ENCODE assay signal across 13 mouse cellular contexts in the genomic region with DNA sequence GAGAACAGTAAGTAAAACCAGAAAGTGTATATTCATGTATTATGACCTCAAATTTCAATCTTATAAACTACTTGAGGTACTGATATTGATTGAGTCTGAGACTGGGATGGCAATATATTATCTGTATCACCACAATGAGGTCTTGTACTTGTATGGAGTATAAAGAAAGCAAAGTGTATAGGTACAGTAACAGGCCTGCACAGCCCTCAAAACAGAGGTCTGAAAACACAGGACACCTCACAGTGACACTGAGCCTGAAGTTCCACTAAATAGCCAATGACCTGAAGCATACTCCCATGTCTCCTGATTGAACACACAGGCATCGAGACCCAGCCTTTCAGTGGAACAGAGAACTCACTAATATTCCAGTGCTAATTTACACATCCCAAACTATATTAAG.
DNase-seq lines count a peak whose midpoint lies in the region; ATAC-seq and TF ChIP-seq lines count a peak whose summit lies in the region.
"Had no signal": no experiment of that assay in that cellular context is flagged by ENCODE, and none has a peak within 500 bp of the region (broad histone marks: within the 10 kb centered on the region; RNA-seq: fewer than 3 reads in every experiment).

No protein-coding gene starts in this region.

- no peaks in the 10 kb centered on the region for H3K36me3 ChIP-seq in heart, embryonic 15.5 days
- H3K36me3 ChIP-seq in kidney, postnatal 0 days (ENCODE audit: insufficient read depth, low read length): no peaks in the 10 kb centered on the region
- H3K36me3 ChIP-seq in kidney, embryonic 14.5 days (ENCODE audit: control insufficient read depth, insufficient read depth, low read length): no peaks in the 10 kb centered on the region
- H3K36me3 ChIP-seq in midbrain, embryonic 15.5 days (replicated peaks): no peaks in the 10 kb centered on the region
- no peaks in the 10 kb centered on the region for H3K36me3 ChIP-seq in midbrain, embryonic 16.5 days (ENCODE audit: control insufficient read depth, insufficient read depth, low read length)
- H3K36me3 ChIP-seq: limb, embryonic 12.5 days; liver, embryonic 12.5 days had no signal

- H3K9me3 ChIP-seq in heart, embryonic 15.5 days (replicated peaks): no peaks in the 10 kb centered on the region
- no peaks in the 10 kb centered on the region for H3K9me3 ChIP-seq in kidney, postnatal 0 days (replicated peaks; ENCODE audit: low read length)
- no peaks in the 10 kb centered on the region for H3K9me3 ChIP-seq in kidney, embryonic 14.5 days (ENCODE audit: control insufficient read depth, low read length)
- H3K9me3 ChIP-seq in midbrain, embryonic 15.5 days: no peaks in the 10 kb centered on the region
- no peaks in the 10 kb centered on the region for H3K9me3 ChIP-seq in midbrain, embryonic 16.5 days (replicated peaks; ENCODE audit: control insufficient read depth, low read length, poor library complexity, severe bottlenecking)
- H3K9me3 ChIP-seq: limb, embryonic 12.5 days; liver, embryonic 12.5 days had no signal

- H3K4me2 ChIP-seq in heart, embryonic 15.5 days: peak overlapping the region; percentile 42; the same call in 1 of the 2 replicates
- H3K4me2 ChIP-seq in kidney, postnatal 0 days (ENCODE audit: low read length): 0 out of 2 replicates have a peak overlapping the region, but pooled peaks have one; percentile 8
- H3K4me2 ChIP-seq in kidney, embryonic 14.5 days (replicated peaks; ENCODE audit: low read depth, low read length): no peak overlapping the region
- H3K4me2 ChIP-seq in midbrain, embryonic 15.5 days: no peak overlapping the region
- no peak overlapping the region for H3K4me2 ChIP-seq in midbrain, embryonic 16.5 days (ENCODE audit: low read length)
- H3K4me2 ChIP-seq: limb, embryonic 12.5 days; liver, embryonic 12.5 days had no signal

- DNase-seq in heart, adult 8-10 months (ENCODE audit: low spot score): no peak
- DNase-seq in kidney, postnatal 0 days (ENCODE audit: low spot score): no peak
- DNase-seq in urinary bladder, postnatal 25 days (ENCODE audit: low spot score): no peak
- no peak for DNase-seq in left cerebral cortex, adult 2 months (ENCODE audit: extremely low spot score in 1 of 2, low spot score in 2 of 2)
- DNase-seq: cerebellum, adult 8-10 months; layer of hippocampus, adult 9-11 months; thymus, adult 2 months had no signal

- peaks cover 22% of the 10 kb centered on the region for H3K4me1 ChIP-seq in heart, embryonic 15.5 days (replicated peaks)
- H3K4me1 ChIP-seq in kidney, postnatal 0 days (replicated peaks; ENCODE audit: insufficient read depth, low read length): peaks cover 5% of the 10 kb centered on the region; the same call in 1 of the 2 replicates
- peaks cover 7% of the 10 kb centered on the region for H3K4me1 ChIP-seq in kidney, embryonic 14.5 days (ENCODE audit: control insufficient read depth, insufficient read depth, low read length)
- H3K4me1 ChIP-seq in midbrain, embryonic 15.5 days: peaks cover 13% of the 10 kb centered on the region
- peaks cover 5% of the 10 kb centered on the region for H3K4me1 ChIP-seq in midbrain, embryonic 16.5 days (ENCODE audit: control insufficient read depth, insufficient read depth, low read length)
- H3K4me1 ChIP-seq: liver, embryonic 12.5 days had no signal

- TF ChIP-seq CTCF in kidney, postnatal 0 days (IDR thresholded peaks at IDR 0.05; ENCODE audit: low read depth): no peak
- no peak for TF ChIP-seq CTCF in left cerebral cortex, adult 2 months (IDR thresholded peaks at IDR 0.05)

- no peak for ATAC-seq in heart, embryonic 15.5 days (replicated peaks; ENCODE audit: insufficient number of reproducible peaks, insufficient read depth, low FRiP score, low read depth)
- no peak for ATAC-seq in kidney, postnatal 0 days (replicated peaks; ENCODE audit: low FRiP score, low read depth)
- ATAC-seq in kidney, embryonic 14.5 days (ENCODE audit: low FRiP score, low TSS enrichment): no peak
- ATAC-seq in midbrain, embryonic 15.5 days (replicated peaks): peak; percentile 52
- ATAC-seq in midbrain, embryonic 16.5 days: peak; percentile 41
- ATAC-seq: liver, embryonic 12.5 days had no signal

- H3K27ac ChIP-seq in heart, embryonic 15.5 days: 0 out of 2 replicates have a peak overlapping the region, but pooled peaks have one; percentile 3
- H3K27ac ChIP-seq in kidney, postnatal 0 days: no peak overlapping the region
- no peak overlapping the region for H3K27ac ChIP-seq in kidney, embryonic 14.5 days (ENCODE audit: low read depth, low read length)
- peak overlapping the region; percentile 59; the same call in 1 of the 2 replicates for H3K27ac ChIP-seq in midbrain, embryonic 15.5 days
- H3K27ac ChIP-seq in midbrain, embryonic 16.5 days (ENCODE audit: low read length): peak overlapping the region; percentile 45
- H3K27ac ChIP-seq in left cerebral cortex, adult 2 months: no peak overlapping the region
- H3K27ac ChIP-seq: limb, embryonic 12.5 days; liver, embryonic 12.5 days had no signal

- no peak overlapping the region for H3K4me3 ChIP-seq in heart, embryonic 15.5 days
- H3K4me3 ChIP-seq in kidney, postnatal 0 days (replicated peaks; ENCODE audit: low read depth, low read length): no peak overlapping the region
- H3K4me3 ChIP-seq in kidney, embryonic 14.5 days (ENCODE audit: low read length): no peak overlapping the region
- no peak overlapping the region for H3K4me3 ChIP-seq in midbrain, embryonic 15.5 days
- no peak overlapping the region for H3K4me3 ChIP-seq in midbrain, embryonic 16.5 days (ENCODE audit: low read depth, low read length)
- no peak overlapping the region for H3K4me3 ChIP-seq in left cerebral cortex, adult 2 months
- H3K4me3 ChIP-seq: limb, embryonic 12.5 days; liver, embryonic 12.5 days had no signal

- WGBS in heart, embryonic 15.5 days: 86% methylated on average over 1 of the region's 1 CpGs
- WGBS in kidney, postnatal 0 days: 84% methylated on average over 1 of the region's 1 CpGs
- WGBS in kidney, embryonic 14.5 days: 82% methylated on average over 1 of the region's 1 CpGs
- WGBS in midbrain, embryonic 15.5 days: 66% methylated on average over 1 of the region's 1 CpGs
- 76% methylated on average over 1 of the region's 1 CpGs for WGBS in midbrain, embryonic 16.5 days

- H3K9ac ChIP-seq in heart, embryonic 15.5 days: no peak overlapping the region
- H3K9ac ChIP-seq in kidney, postnatal 0 days (ENCODE audit: low read depth, low read length): no peak overlapping the region
- no peak overlapping the region for H3K9ac ChIP-seq in kidney, embryonic 14.5 days (ENCODE audit: low read depth, low read length)
- no peak overlapping the region for H3K9ac ChIP-seq in midbrain, embryonic 15.5 days
- H3K9ac ChIP-seq in midbrain, embryonic 16.5 days (ENCODE audit: low read depth, low read length): no peak overlapping the region
- H3K9ac ChIP-seq: limb, embryonic 12.5 days; liver, embryonic 12.5 days had no signal

- H3K27me3 ChIP-seq in heart, embryonic 15.5 days: no peaks in the 10 kb centered on the region
- no peaks in the 10 kb centered on the region for H3K27me3 ChIP-seq in kidney, postnatal 0 days (ENCODE audit: insufficient read depth, low read length)
- H3K27me3 ChIP-seq in kidney, embryonic 14.5 days (ENCODE audit: control insufficient read depth, insufficient read depth, low read length): no peaks in the 10 kb centered on the region
- H3K27me3 ChIP-seq in midbrain, embryonic 15.5 days (replicated peaks): no peaks in the 10 kb centered on the region
- H3K27me3 ChIP-seq in midbrain, embryonic 16.5 days (ENCODE audit: control insufficient read depth, insufficient read depth, low read depth, low read length): no peaks in the 10 kb centered on the region
- H3K27me3 ChIP-seq: limb, embryonic 12.5 days had no signal

- intact Hi-C loops in left cerebral cortex, adult 2 months (cut with DNase I): no loop called here

Comparison
In these comparisons a context has a peak if more than half of its experiments do, and no peak if none do; other contexts are left out.
1. H3K4me2 ChIP-seq: peak in heart, embryonic 15.5 days (single experiment) and kidney, postnatal 0 days (single experiment); none in kidney, embryonic 14.5 days (single experiment), midbrain, embryonic 15.5 days (single experiment) and midbrain, embryonic 16.5 days (single experiment).
2. ATAC-seq: peak in midbrain, embryonic 15.5 days (single experiment) and midbrain, embryonic 16.5 days (single experiment); none in heart, embryonic 15.5 days (single experiment), kidney, postnatal 0 days (single experiment) and kidney, embryonic 14.5 days (single experiment).
3. H3K27ac ChIP-seq: peak in heart, embryonic 15.5 days (single experiment), midbrain, embryonic 15.5 days (single experiment) and midbrain, embryonic 16.5 days (single experiment); none in kidney, postnatal 0 days (single experiment), kidney, embryonic 14.5 days (single experiment) and left cerebral cortex, adult 2 months (single experiment).